Mouse (Mus musculus) limb, embryonic 15.5 days (tissue): ENCODE measurements at regions not wholly inside any gene's neighbourhood (a gene's known extent, or its start where the extent isn't known, plus 50 kb on each side); places are given as distances from the start of the nearest gene placed in this dataset.
A peak's percentile ranks its signal among the peaks of the same experiment; 100 is the strongest.

ENCODE experiments used
- ATAC-seq: fragments of 200-750 bp; cut with Nextera tagmentation; 2 replicates; pipeline ENCODE4 v1.8.0; 2017; ENCODE audit warnings: low read depth, moderate TSS enrichment; ENCODE audit not compliant: insufficient number of reproducible peaks, low FRiP score, low TSS enrichment
- H3K27ac ChIP-seq: fragments of 300-500 bp; sonication (generic); 2 replicates; pipeline ENCODE4 v1.5.1; 2015; ENCODE audit warnings: moderate library complexity, mild to moderate bottlenecking, inconsistent platforms
- H3K27me3 ChIP-seq: fragments of 300-500 bp; sonication (generic); 2 replicates; pipeline ENCODE4 v1.6.1; 2015; ENCODE audit warnings: inconsistent platforms
- H3K36me3 ChIP-seq: fragments of 300-500 bp; sonication (generic); 2 replicates; pipeline ENCODE4 v1.6.1; 2015; ENCODE audit warnings: inconsistent platforms
- H3K4me1 ChIP-seq: fragments of 300-500 bp; sonication (generic); 2 replicates; pipeline ENCODE4 v1.6.1; 2015; ENCODE audit warnings: inconsistent platforms
- H3K4me2 ChIP-seq: fragments of 300-500 bp; sonication (generic); 2 replicates; pipeline ENCODE4 v1.6.1; 2015; ENCODE audit warnings: mild to moderate bottlenecking, inconsistent platforms
- H3K4me3 ChIP-seq: fragments of 300-500 bp; sonication (generic); 2 replicates; pipeline ENCODE4 v1.5.1; 2015; ENCODE audit warnings: mild to moderate bottlenecking, inconsistent platforms
- H3K9ac ChIP-seq: fragments of 300-500 bp; sonication (generic); 2 replicates; pipeline ENCODE4 v1.6.1; 2015; ENCODE audit warnings: inconsistent platforms
- H3K9me3 ChIP-seq: fragments of 300-500 bp; sonication (generic); 2 replicates; pipeline ENCODE4 v1.6.1; 2016; ENCODE audit warnings: inconsistent platforms
- WGBS: fragments of 180-500 bp; shearing (Covaris S2); methylation state at CpG from one replicate; pipeline ENCODE4 v1.1.7; 2015; 5-methylcytosine and 5-hydroxymethylcytosine counted together

- WGBS, result 46% methylated on average over 2 of the region's 2 CpGs
- no peak for ATAC-seq
- no peaks in the 10 kb centered on the region for H3K9me3 ChIP-seq
- no peak overlapping the region for H3K27ac ChIP-seq
- no peak overlapping the region for H3K4me2 ChIP-seq
- no peaks in the 10 kb centered on the region for H3K36me3 ChIP-seq
- H3K9ac ChIP-seq, result no peak overlapping the region
- no peaks in the 10 kb centered on the region for H3K27me3 ChIP-seq
- no peaks in the 10 kb centered on the region for H3K4me1 ChIP-seq
- H3K4me3 ChIP-seq, result no peak overlapping the region
These were observed 55.2 kb upstream of the Rcn1 start for GRCm38 (mm10) chr2:105454353-105454752.

DNA sequence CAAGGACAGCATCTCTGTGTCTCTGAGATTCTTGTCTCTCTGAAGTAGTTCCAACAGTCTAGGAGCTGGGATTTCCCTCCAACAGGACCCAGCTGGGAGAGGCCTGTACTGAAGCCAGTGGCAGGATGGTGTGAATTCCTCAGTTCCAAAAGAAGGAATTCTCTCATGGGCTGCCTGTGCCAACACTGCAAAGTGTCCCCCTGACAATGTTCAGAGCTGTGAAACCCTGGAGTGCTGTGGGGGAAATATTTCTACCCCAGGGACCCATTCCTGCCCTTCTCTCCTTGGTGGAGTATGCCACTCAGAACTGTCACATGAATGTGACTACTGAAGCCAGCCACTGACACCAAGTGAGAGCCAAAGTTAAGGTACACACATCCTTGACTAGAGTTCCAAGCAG lies 55.7 kb upstream of the Rcn1 start:
- Histone ChIP-seq H3K4me2 (no peak overlapping the region), H3K27me3 (no peaks in the 10 kb centered on the region), H3K36me3 (no peaks in the 10 kb centered on the region), H3K9ac (no peak overlapping the region), H3K4me3 (no peak overlapping the region), H3K9me3 (no peaks in the 10 kb centered on the region), H3K4me1 (no peaks in the 10 kb centered on the region), H3K27ac (no peak overlapping the region)
- ATAC-seq, result no peak

- Histone ChIP-seq H3K4me3 (no peak overlapping the region), H3K4me2 (no peak overlapping the region), H3K27me3 (no peaks in the 10 kb centered on the region), H3K4me1 (no peaks in the 10 kb centered on the region), H3K27ac (no peak overlapping the region), H3K9me3 (no peaks in the 10 kb centered on the region), H3K36me3 (no peaks in the 10 kb centered on the region), H3K9ac (no peak overlapping the region)
- 82% methylated on average over 4 of the region's 4 CpGs for WGBS
- ATAC-seq, result no peak
These were observed 59.5 kb upstream of the Rcn1 start for GRCm38 (mm10) chr2:105458643-105459042.

- WGBS, result 79% methylated on average over 9 of the region's 9 CpGs
- no peaks in the 10 kb centered on the region for H3K4me1 ChIP-seq
- H3K27me3 ChIP-seq, result no peaks in the 10 kb centered on the region
- H3K9me3 ChIP-seq, result no peaks in the 10 kb centered on the region
- no peak for ATAC-seq
- no peak overlapping the region for H3K4me3 ChIP-seq
- no peak overlapping the region for H3K9ac ChIP-seq
- H3K36me3 ChIP-seq, result no peaks in the 10 kb centered on the region
- H3K4me2 ChIP-seq, result no peak overlapping the region
- H3K27ac ChIP-seq, result no peak overlapping the region
These were observed 60.4 kb upstream of the Rcn1 start for GRCm38 (mm10) chr2:105459512-105459911.

GRCm38 (mm10) chr2:105465630-105466029 lies 66.5 kb upstream of the Rcn1 start:
- no peak overlapping the region for H3K9ac ChIP-seq
- 77% methylated on average over 6 of the region's 6 CpGs for WGBS
- H3K4me2 ChIP-seq, result no peak overlapping the region
- H3K27me3 ChIP-seq, result no peaks in the 10 kb centered on the region
- H3K36me3 ChIP-seq, result no peaks in the 10 kb centered on the region
- no peak overlapping the region for H3K4me3 ChIP-seq
- no peaks in the 10 kb centered on the region for H3K4me1 ChIP-seq
- no peak overlapping the region for H3K27ac ChIP-seq
- H3K9me3 ChIP-seq, result no peaks in the 10 kb centered on the region
- no peak for ATAC-seq

DNA sequence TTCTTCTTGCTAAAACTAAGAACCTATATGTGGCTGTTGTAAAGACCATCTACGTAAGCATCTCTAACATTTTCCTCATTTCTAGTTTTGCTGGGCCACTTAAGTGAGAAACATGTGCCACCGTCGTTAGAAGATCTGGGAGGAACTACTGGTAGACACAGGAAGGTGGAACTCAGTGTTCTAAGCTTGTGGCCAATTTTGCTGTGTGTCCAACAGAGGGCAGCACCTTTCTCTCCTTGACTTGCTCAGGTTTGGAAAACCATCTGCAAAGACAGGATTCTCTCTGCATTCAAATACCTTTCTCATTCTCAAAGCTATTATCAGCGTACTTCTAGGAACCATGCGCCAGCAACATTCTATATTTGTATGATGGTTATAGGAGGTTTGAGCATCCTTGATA lies 69.8 kb upstream of the Rcn1 start:
- H3K36me3 ChIP-seq, result no peaks in the 10 kb centered on the region
- no peaks in the 10 kb centered on the region for H3K9me3 ChIP-seq
- no peak overlapping the region for H3K9ac ChIP-seq
- H3K4me2 ChIP-seq, result no peak overlapping the region
- ATAC-seq, result no peak
- H3K27me3 ChIP-seq, result no peaks in the 10 kb centered on the region
- no peak overlapping the region for H3K4me3 ChIP-seq
- no peaks in the 10 kb centered on the region for H3K4me1 ChIP-seq
- no peak overlapping the region for H3K27ac ChIP-seq
- 33% methylated on average over 5 of the region's 5 CpGs for WGBS

DNA sequence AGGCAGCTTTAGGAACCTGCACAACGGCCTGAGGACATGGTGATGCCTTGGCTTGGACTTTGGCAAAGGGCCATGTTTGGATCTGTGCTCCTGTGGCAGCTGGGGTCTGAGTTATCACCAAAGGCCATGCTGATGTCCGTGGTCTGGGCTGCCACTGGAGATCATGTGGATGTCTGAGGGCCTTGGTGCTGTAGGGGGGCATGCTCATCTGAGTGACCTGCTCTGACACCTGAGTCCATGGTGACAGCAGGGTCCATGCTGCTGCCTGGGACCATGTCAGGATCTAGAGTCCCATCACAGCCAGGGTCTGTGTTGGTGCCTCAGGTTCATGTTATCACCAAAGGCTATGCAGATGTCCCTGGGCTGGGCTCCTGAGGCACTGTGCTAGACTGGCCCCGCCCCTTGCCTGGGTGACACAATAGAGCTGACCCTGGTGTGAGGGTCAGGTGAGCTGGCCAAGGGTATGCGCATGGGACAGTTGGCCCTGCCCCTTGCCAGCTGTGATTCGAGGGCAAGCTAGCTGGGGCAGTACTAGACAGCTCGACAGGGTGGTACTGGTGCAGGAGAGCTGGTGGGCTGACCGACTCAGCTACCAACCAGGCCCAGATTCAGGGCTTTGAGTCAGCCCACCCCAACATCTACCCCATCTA lies 77.0 kb upstream of the Rcn1 start:
- no peak overlapping the region for H3K27ac ChIP-seq
- no peak overlapping the region for H3K4me3 ChIP-seq
- 0 out of 2 replicates have a peak, but pooled peaks have one; percentile 62 for ATAC-seq
- no peaks in the 10 kb centered on the region for H3K4me1 ChIP-seq
- no peaks in the 10 kb centered on the region for H3K27me3 ChIP-seq
- no peak overlapping the region for H3K4me2 ChIP-seq
- no peaks in the 10 kb centered on the region for H3K36me3 ChIP-seq
- H3K9ac ChIP-seq, result no peak overlapping the region
- WGBS, result 77% methylated on average over 7 of the region's 7 CpGs
- no peaks in the 10 kb centered on the region for H3K9me3 ChIP-seq

GRCm38 (mm10) chr2:105481990-105482592 lies 83.0 kb upstream of the Rcn1 start:
- Histone ChIP-seq H3K9ac (no peak overlapping the region), H3K27me3 (no peaks in the 10 kb centered on the region), H3K9me3 (no peaks in the 10 kb centered on the region), H3K4me2 (no peak overlapping the region), H3K36me3 (no peaks in the 10 kb centered on the region), H3K27ac (no peak overlapping the region), H3K4me1 (no peaks in the 10 kb centered on the region), H3K4me3 (no peak overlapping the region)
- no peak for ATAC-seq
- WGBS, result 65% methylated on average over 11 of the region's 11 CpGs

DNA sequence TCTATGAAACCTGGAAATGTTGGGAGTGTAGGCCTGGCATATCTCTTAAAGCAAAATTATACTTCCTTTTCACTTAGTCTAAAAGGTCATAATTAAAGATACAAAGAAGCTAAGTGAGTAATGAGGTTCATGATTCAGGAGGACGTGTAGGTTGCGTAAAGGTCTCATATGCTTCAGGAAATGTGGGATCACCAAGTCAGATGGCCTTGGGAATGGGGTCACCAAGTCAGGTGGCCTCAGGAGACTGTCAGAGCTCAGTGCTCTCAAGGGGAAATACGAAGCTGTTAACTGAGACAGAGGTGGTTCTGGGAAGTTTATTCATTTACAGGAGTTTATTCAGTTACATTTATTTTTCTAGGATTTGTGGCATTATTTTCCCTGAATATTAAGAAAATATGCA lies 85.4 kb upstream of the Rcn1 start:
- no peak overlapping the region for H3K9ac ChIP-seq
- no peak overlapping the region for H3K4me3 ChIP-seq
- no peaks in the 10 kb centered on the region for H3K27me3 ChIP-seq
- ATAC-seq, result no peak
- 62% methylated on average over 3 of the region's 3 CpGs for WGBS
- H3K9me3 ChIP-seq, result no peaks in the 10 kb centered on the region
- H3K4me1 ChIP-seq, result no peaks in the 10 kb centered on the region
- no peaks in the 10 kb centered on the region for H3K36me3 ChIP-seq
- H3K27ac ChIP-seq, result no peak overlapping the region
- H3K4me2 ChIP-seq, result no peak overlapping the region

DNA sequence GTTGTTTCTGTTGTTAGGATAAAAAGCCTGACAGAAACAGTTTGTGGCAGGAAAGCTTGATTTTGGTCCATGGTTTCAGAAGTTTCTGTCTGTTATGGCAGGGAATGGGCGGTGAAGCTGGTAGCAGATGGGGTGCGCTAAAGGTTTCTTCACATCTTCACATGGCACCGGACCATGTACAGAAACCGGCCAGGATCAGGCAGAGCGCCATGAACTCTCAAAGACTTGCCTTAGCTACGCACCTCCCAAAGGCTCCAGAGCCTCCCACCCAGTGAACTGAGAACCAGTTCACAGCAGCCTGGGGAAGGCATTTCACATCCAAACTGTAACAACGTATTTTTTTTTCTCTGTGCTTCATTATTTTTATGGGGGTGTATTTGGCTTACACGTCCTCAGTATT lies 86.2 kb upstream of the Rcn1 start:
- Histone ChIP-seq H3K4me3 (no peak overlapping the region), H3K27ac (no peak overlapping the region), H3K9ac (no peak overlapping the region), H3K27me3 (no peaks in the 10 kb centered on the region), H3K36me3 (no peaks in the 10 kb centered on the region), H3K4me1 (no peaks in the 10 kb centered on the region), H3K9me3 (no peaks in the 10 kb centered on the region), H3K4me2 (no peak overlapping the region)
- ATAC-seq, result no peak
- WGBS, result 86% methylated on average over 8 of the region's 8 CpGs

DNA sequence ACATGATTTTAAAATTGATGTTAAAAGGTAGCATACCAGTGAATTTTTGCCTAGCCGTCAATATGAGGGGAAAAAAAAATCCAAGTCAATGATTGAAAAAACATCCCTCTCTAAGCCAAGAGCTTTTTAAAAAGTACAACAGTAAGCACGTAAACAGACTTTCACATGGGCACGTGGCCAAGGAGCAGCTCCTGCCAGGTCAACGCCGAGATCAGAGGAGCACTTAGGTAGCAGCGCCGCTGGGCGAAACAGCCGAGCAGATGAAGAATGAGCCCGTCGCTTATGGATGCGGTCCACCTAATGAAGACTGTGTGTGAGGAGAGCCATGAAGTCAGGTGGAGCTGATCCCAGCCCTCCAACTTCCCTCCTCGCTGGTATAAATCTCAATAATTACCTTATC lies 96.7 kb upstream of the Rcn1 start:
- WGBS, result 44% methylated on average over 13 of the region's 13 CpGs
- no peak for ATAC-seq

GRCm38 (mm10) chr2:105504197-105504596 lies 105.1 kb upstream of the Rcn1 start:
- Histone ChIP-seq H3K27ac (no peak overlapping the region), H3K36me3 (no peaks in the 10 kb centered on the region), H3K27me3 (no peaks in the 10 kb centered on the region), H3K4me1 (no peaks in the 10 kb centered on the region), H3K4me3 (no peak overlapping the region), H3K4me2 (no peak overlapping the region), H3K9me3 (no peaks in the 10 kb centered on the region), H3K9ac (no peak overlapping the region)
- WGBS, result 50% methylated on average over 2 of the region's 2 CpGs
- no peak for ATAC-seq

More for the DNA sequence above, 96.7 kb upstream of the Rcn1 start:
- no peak overlapping the region for H3K9ac ChIP-seq
- no peaks in the 10 kb centered on the region for H3K36me3 ChIP-seq
- no peak overlapping the region for H3K27ac ChIP-seq
- H3K4me3 ChIP-seq, result no peak overlapping the region
- no peak overlapping the region for H3K4me2 ChIP-seq
- H3K9me3 ChIP-seq, result no peaks in the 10 kb centered on the region
- H3K4me1 ChIP-seq, result no peaks in the 10 kb centered on the region
- no peaks in the 10 kb centered on the region for H3K27me3 ChIP-seq

GRCm38 (mm10) chr2:105505554-105505953 lies 106.4 kb upstream of the Rcn1 start:
- Histone ChIP-seq H3K9me3 (no peaks in the 10 kb centered on the region), H3K4me3 (no peak overlapping the region), H3K36me3 (no peaks in the 10 kb centered on the region), H3K4me1 (no peaks in the 10 kb centered on the region), H3K27ac (no peak overlapping the region), H3K4me2 (no peak overlapping the region), H3K27me3 (no peaks in the 10 kb centered on the region), H3K9ac (no peak overlapping the region)
- ATAC-seq, result no peak
- 74% methylated on average over 4 of the region's 4 CpGs for WGBS
